Mouse (Mus musculus) T-helper 1 cell (primary cell): Measurements from ENCODE around the gene Uvssa.
"Not testable (repeated sequence)": the region's sequence is repeated elsewhere in the genome, so short reads cannot be mapped to it uniquely, and the experiment has no call there.

ENCODE experiments used
- in situ Hi-C: fragments of 300-600 bp; cut with MboI, MseI; formaldehyde crosslinking; loops from one replicate; pipeline ENCODE4 v1.15.1; 2025; ENCODE audit warnings: high pct_unique_total_duplicates

The Uvssa gene

DNA sequence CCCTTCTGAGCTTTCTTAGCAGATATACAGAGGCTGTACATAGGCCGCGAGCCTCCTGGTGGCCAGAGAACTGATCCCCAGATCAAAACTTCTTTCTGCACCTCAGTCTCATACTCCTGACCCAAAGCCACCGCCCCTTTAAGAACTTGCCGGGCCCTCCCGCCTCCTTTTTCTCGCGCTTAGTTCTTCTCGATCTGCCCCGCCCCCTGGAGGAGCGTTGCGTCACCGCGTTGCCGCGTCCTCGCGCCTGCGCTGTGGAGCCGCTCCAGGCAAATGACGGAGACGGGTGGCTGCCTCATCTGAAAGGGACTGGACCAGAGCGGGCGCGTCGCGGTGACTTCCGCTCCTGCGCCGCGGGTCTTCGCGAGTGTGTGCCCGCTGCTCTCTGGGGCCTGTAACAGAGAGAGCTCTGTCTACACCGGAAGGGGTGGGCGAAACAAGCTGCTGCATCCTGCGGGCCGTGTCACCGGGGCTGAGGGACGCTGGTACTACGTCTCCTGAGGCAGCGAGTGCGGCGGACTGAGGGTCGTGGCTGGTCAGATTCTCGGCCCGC is at the start of gene Uvssa:
Uvssa (plus strand) TSS at position 248 of the 553 bp plus-strand sequence.
- in situ Hi-C loops: loop anchor here (5.0 kb wide), 1 partner anchor 101 kb away; no protein-coding TSS in a partner anchor

DNA sequence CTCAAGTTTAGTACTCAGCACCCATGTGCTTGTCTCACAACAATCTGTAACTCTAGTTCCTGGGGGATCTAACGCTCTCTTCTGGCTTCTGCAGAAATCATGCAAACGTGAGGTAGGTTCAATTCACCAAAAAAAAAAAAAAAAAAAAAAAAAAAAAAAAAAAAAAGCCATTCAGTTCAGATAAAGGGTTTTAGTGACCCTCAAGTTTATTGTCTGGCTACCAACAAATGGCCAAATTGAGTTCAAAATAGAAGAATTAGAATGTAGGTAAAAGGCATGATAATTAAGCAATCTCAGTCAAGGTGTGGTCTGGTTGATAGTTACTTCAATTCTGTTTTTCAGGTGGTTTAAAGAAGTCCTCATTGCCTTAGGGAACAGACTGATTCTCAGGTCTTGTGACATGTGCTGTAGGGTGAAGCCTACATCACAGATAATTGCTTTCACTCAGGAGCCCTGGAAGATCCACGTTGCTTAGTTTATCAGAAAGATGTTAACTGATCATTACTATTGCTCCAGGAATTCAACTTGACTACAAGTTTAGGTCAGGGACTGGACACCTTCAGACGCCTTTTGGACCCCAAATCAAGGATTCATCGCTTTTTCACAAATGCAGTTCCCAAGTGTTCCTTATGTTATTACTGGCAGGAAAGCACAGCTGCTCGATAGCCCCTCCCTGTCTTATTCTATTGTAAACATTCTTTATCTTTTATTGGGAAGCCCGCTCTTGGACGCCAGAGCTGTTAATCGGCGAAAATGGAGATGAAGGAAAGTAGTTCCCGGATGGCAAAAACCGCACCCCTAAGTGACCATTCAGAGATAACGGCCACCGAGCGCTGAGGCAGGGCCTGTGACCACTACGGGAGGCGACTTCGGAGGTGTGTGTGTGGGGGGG is 43.7 kb upstream of the Uvssa start:
- in situ Hi-C loops: loop anchor here (5.0 kb wide), 1 partner anchor 62 kb away; the partner anchor contains the start of gene Ctbp1

DNA sequence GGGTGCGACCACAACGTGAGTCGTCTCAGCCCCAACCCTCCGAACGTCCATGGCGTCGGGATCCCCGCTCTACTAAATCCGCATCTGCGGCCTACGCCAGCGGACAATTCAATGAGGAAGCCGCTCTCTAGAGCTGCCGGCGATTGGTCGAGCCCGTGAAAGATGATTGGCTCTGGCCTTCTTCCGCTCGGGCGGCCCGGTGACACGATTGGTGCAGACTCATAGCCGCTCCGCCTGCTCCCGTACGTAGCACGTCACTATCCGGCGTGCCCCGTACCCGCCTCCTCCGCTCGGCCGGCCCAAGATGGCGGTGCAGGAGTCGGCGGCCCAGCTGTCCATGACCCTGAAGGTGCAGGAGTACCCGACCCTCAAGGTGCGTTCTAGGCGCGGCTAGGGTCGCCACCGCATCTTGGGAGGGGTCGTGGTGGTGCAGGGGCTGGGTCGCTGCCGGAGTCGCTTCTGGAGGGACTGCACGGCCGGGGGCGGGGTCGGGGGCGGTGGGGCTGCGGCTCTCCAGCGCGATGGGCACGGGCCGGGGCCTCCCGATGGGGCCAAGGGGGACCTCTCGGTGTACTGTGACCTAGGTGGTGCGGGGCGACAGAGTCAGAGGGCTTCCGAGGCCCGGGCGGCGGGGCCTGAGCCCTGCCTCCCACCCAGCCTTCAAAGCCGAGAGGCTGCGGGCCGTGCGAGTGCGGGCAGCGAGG is 42.9 kb upstream of the Uvssa start, which contains the start of gene Maea:
Maea (plus strand) TSS at position 237 of the 704 bp plus-strand sequence.
- in situ Hi-C loops: loop anchor here (5.0 kb wide), 1 partner anchor 63 kb away; the partner anchor contains the start of gene Ctbp1

DNA sequence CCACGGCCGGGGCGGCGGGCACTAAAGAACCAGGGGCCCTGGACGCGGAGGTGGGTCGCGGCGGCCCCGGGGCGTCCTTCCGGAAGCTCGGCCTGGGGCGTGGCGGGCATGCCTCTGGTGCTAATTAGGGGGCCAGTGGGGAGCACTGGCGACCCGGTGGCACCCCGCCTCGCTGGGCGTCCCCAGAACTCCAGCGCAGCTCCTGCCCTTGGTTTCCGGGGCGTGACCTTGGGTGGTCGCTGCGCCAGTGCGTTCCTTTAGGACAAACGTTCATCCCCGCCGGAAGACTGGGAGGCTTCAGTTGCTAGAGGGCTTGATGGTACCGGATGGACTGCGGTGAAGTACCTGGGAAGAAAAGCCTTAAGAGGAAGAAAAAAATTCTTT is 42.4 kb upstream of the Uvssa start:
- in situ Hi-C loops: loop anchor here (5.0 kb wide), 1 partner anchor 64 kb away; the partner anchor contains the start of gene Ctbp1

DNA sequence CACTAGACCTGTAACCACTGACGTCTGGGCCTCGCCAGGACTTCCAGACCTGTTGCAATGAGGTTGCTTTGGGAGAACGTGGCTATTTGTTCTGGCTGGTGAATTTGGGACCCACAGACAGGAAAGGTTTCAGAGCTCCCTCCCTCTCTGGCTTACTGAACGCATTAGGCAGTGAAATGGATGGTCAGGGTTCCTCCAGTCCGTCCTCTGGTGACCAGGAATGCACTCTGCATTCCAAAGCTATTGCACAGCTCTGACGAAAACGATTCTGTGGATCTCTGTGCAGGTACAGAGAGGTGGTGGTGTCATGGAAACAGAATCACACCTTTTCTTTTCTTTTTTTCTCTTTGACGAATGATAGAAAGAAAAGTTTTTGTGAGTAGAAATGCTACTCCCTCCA is 41.1 kb upstream of the Uvssa start:
- in situ Hi-C loops: loop anchor here (5.0 kb wide), 1 partner anchor 65 kb away; the partner anchor contains the start of gene Ctbp1

DNA sequence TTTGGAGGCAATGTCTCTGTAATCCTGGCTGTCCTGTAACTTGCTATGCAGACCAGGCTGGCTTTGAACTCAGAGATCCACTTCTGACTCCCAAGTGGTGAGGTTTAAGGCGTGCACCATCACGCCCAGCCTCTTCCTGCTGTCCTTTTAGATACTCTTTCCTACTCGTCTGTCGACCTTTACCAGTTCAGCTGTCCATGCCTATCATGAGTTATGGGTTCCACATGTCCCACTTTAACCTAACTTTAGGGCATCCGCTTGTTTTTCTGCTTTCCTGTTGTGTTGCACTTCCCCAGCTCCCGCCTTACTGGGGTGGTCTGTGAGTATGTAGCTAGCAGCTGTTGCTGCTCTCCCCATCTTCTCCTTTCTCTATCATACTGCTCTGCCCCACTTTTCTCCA is 37.2 kb upstream of the Uvssa start:
- in situ Hi-C loops: no loop called here

DNA sequence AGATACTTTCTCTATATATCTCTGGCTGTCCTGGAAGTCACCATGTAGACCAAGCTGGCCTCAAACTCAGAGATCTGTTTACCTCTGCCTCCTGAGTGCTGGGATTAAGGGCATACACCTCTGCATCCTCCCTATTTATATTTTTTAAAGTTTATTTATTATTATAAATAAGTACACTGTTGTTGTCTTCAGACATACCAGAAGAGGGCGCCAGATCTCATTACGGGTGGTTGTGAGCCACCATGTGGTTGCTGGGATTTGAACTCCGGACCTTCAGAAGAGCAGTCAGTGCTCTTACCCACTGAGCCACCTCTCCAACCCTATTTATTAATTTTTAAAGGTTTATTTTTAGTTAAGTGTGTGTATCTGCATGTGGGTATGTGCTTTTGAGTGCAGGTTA is 36.1 kb upstream of the Uvssa start:
- in situ Hi-C loops: not testable (repeated sequence)

DNA sequence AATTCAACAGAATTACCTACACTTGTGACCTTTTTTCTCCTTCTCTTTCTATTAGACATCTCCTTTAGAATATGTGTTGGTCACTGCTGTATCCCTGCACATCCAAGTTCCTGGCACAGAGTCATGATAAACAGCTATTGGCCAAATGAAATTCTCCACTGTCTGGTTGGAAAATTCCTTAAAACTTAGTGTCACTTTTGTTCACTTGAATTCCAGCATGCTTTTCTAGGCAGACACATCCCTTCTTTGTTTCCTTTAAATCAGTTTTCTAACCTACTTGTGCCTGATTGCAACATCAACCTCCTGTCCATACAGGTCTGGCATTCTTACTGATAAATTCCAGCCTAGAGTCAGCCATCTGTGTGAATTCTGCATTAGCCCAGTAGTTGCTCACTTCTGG is 35.5 kb upstream of the Uvssa start:
- in situ Hi-C loops: no loop called here

DNA sequence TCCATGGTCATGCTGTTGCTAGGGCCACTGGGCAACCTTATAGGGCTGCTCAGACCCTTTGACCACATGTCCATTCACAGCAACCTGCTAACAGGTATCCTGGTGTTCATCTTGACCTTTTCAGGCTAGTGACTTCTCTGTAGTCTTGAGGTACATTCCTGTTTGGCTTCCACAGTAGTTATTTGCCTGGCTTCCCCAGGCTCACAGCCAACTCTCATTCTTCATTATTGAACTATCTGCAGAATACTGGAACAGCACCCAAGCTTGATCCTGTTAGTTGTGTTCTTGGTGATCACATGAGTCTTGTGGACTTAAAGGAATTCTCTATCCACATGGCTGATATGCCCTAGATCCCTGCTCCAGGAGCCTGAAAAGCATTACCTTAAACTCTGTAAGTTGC is 34.8 kb upstream of the Uvssa start:
- in situ Hi-C loops: no loop called here

DNA sequence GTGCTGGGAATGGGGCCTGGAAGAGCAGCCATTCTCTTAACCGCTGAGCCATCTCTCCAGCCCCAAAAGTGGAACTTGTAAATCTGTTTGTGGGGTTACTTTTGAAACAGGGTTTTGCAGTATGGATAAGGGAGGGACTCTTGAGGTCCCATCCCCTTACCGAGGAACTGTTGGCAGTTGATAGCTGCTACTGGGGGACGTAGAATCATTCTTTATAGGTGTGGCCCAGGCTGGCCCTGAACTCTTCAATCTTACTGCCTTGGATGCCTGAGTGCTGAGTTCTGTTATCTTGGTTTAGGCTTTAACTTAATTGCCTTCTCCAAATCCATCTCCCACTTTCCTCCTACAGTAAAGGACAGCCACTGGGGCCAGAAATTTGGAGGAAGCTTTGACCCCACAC is 34.3 kb upstream of the Uvssa start:
- in situ Hi-C loops: no loop called here

DNA sequence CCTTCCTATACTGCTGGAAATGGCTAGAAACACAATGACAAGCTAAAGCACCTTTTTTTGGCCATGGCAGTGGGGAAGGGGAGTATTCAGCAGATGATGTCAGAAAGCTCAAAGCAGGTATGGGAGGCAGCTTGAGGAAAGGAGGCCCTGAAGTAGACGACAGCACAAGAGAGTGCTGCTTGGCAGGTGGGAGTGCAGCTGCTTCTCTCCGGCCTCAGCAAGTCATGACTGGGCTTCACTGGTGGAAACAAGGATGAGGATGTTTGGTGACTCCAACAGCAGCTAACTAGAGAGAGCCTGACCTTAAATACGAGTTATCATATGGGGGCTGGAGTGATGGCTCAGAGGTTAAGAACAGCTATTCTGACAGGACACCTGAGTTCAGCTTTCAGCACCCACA is 30.7 kb upstream of the Uvssa start:
- in situ Hi-C loops: no loop called here

DNA sequence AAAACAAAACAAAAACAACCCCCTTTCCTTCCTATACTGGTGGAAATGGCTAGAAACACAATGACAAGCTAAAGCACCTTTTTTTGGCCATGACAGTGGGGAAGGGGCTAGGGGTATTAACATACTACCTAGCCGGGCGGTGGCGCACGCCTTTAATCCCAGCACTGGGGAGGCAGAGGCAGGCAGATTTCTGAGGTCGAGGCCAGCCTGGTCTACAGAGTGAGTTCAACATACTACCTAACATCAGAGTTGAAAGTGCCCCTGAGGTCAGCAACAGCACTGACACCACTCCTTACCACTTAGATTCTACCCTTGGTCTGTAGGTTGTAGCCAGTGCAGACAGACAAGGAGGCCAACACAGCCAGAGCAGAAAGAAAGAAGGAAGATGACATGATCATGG is 29.1 kb upstream of the Uvssa start:
- in situ Hi-C loops: no loop called here

DNA sequence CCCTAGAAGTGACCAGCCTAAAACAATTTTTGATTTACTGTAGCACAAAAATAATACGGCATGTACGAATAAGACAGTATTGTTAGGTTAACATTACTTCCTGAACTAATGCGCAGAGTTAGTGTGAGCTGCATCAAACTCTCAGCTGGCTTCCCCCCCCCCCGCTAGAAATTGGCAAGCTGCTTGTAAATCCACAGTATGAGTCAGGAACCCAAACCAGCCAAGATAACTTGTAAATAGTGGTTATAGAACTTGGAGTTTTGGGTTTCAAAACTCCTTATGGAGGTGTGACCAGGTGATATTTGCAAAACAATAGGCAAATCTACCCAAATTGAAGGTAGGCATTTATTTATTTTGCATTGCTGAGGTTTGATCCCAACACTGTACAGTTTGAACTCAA is 28.6 kb upstream of the Uvssa start:
- in situ Hi-C loops: no loop called here

DNA sequence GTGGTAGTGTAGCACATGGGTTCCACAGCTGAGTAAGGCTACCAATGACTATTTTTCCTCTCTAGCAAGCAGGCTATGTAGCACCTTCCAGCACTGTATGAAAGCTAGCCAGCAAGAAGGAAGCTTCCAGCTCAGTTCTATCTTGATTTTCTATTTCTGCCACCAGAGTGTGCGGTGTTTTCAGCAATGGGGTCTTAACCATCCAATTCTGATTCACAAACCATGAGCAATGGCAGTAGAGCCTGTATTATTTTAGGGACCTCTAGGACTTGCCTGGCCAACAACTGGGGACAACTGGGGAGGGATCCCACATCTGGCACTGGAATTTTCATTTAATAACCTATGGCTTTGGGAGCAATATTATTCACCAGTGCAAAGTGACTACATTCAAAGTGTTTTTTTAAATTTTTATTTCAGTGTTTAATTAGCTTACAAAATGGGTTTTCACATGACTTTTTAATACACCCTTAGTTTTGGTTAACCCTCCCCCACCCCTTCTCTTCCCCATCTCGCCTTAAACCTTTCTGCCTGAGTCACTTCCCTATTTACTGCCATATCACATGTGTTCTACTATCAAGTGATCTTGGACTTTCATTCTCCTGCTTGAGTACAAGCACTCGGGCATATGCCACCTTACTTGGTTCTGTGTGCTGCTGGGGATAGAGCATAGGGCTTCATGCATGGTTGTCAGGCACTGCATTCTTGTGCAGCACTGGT is 26.6 kb upstream of the Uvssa start:
- in situ Hi-C loops: no loop called here

DNA sequence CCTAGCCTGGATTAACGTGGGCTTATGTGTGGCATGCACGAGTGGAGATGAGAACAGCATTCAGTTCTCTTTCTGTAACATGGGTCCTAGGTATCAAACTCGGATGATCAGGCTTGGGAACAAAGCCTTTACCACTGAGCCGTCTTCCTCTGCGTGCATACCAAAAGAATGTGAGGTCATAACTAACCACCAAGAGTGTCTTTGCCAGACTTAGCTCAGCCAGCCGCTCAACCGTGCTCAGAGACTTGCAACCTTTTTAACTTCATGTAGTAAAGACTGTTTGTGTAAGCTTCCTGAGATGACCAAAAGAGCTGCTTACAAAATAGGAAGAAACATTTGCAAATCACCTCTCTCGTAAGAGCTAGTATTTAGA is 26.1 kb upstream of the Uvssa start:
- in situ Hi-C loops: no loop called here

DNA sequence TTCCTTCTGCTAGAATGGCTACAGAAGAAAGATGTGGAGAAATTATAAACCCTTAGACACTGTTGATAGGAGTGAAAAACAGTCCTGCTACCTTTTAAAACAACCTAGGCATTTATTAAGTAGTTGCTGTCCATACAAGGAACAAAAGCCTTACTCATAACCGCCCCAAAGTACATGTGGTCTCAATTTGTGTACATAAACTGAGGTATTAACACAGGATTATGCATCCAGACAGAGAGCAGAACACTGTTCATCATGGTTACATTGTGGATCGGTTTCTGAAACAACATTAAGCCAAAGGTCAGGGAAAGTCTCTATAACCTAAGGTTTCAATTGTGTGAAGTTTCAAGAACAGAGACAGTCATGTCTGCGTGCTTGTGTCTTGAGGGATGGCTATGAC is 25.3 kb upstream of the Uvssa start:
- in situ Hi-C loops: no loop called here

DNA sequence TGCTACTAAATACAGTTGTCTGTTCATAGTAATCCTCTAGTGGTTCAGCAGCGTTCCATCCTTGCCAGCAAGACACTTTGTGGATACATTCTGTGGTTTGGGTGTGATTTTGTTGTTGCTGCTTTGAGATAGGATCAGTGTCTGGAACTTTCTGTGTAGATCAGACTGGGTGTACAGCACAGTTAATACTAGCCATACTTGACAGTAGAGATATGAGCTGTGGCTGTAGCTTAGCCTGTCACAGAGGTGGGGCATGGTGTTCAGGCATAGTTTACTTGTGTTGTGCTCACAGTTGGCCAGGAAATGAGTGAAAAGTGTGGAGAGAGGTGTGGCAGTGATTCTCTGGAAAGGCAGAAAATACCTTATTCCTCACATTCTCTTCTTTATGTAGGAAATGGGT is 20.9 kb upstream of the Uvssa start:
- in situ Hi-C loops: no loop called here

DNA sequence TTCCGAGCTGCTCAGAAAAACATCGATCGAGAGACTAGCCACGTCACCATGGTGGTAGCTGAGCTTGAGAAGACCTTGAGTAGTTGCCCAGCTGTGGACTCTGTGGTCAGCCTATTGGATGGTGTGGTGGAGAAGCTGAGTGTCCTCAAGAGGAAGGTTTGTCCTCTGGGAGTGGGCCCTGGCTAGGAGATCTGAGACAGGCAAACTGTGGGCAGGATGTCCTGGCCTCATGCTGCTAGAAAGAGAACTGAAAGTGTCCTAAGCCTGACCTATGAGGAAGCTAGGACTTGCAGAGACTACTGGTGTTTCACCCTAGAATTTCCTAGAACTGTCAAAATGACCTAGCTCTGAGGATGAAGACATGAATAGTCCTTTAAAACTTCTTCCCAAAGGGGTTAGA is 19.9 kb upstream of the Uvssa start:
- in situ Hi-C loops: no loop called here

DNA sequence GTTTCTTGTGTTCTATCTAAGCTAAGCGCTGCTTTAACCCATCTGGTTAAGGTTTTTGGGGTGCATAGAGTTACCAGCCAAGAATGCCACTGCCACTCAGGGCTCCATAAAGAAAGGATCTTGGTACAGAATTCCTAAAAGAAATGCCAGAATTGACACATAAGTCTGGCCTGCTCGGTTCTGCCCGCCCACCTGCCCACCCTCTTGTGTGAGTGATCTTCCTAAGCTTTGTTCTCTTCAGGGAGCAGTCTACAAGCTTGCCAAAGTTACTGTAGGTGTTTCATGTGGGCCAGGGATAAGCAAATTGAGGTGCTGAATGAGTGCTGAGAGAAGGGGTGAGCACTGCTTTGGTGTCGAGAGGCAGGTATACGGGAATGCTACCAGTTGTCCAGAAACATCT is 15.1 kb upstream of the Uvssa start:
- in situ Hi-C loops: no loop called here

DNA sequence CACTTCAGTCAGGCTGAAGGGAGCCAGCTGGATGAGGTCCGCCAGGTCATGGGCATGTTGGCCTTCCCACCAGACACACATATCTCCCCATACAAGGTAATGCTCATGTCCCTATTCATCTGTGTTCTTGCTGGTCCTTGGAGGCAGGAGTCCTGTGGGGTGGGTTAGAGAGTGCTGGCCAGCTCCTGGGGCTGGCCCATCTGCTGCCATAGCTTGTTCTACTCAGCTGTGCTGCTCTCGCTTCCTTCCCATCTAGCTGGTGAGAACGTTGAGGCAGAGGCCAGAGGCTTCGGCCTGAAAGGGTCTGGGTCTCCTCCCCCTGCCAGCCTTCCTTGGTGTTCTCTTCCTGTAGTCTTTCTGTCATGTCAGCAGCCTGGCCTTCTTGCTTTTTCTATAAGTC is 9.7 kb upstream of the Uvssa start:
- in situ Hi-C loops: no loop called here

DNA sequence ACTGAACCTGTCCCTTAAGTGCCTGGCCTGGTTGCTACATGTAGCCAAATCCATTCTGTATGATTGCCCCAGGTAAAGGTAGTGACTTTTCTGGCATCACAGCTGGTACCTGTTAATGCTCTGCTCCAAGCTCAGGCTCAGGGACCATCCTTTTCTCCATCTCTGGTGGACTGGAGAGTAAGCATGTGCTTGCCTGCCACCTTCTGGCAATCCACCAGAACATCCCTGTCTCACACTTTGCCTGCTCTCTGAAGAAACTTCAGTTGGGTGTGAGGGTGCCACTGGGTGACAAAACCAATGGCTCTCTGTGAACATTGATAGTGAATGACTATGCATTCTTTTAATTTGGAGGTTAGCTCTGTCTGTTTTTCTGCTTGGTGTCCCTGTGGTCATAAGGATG is 7.2 kb upstream of the Uvssa start:
- in situ Hi-C loops: no loop called here

DNA sequence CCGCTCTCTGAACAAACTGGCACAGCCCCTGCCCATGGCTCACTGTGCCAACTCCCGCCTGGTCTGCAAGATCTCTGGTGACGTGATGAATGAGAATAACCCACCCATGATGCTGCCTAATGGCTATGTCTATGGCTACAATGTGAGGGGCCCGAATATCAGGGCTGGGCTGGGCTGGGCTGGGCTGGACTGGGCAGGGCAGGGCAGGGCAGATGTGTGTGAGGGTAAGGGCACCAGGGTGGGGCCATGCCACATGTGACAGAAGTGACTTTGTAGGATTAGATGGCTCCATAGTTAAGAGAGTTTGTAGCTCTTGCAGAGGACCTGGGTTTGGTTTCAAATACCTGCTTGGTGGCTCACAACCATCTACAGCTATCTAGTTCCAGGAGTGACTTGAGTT is 6.7 kb upstream of the Uvssa start:
- in situ Hi-C loops: no loop called here
